Mouse (Mus musculus) forebrain, embryonic 16.5 days (tissue): Measurements from ENCODE around the gene Cpvl. TPM values are rescaled to one million over a fixed set of nuclear protein-coding genes. Genes with fewer than 3 reads are reported as not detected.
A peak's percentile ranks its signal among the peaks of the same experiment; 100 is the strongest.

Source experiments
- ATAC-seq: fragments of 200-750 bp; cut with Nextera tagmentation; 2 replicates; pipeline ENCODE4 v1.8.0; 2017; ENCODE audit warnings: mild to moderate bottlenecking, moderate library complexity
- H3K27ac ChIP-seq: fragments of 300-500 bp; sonication (generic); 2 replicates; pipeline ENCODE4 v1.5.1; 2014; ENCODE audit warnings: low read length, control low read depth
- H3K27me3 ChIP-seq: fragments of 300-500 bp; sonication (generic); replicated peaks from 2 replicates; pipeline ENCODE4 v1.6.1; 2014; ENCODE audit warnings: low read length; ENCODE audit not compliant: control insufficient read depth, insufficient read depth
- H3K36me3 ChIP-seq: fragments of 300-500 bp; sonication (generic); 2 replicates; pipeline ENCODE4 v1.6.1; 2014; ENCODE audit not compliant: control insufficient read depth, insufficient read depth
- H3K4me1 ChIP-seq: fragments of 300-500 bp; sonication (generic); replicated peaks from 2 replicates; pipeline ENCODE4 v1.6.1; 2014; ENCODE audit warnings: low read length; ENCODE audit not compliant: control insufficient read depth, insufficient read depth
- H3K4me2 ChIP-seq: fragments of 300-500 bp; sonication (generic); 2 replicates; pipeline ENCODE4 v1.6.1; 2014; ENCODE audit warnings: mild to moderate bottlenecking, low read length, control low read depth
- H3K4me3 ChIP-seq: fragments of 300-500 bp; sonication (generic); replicated peaks from 2 replicates; pipeline ENCODE4 v1.5.1; 2014; ENCODE audit warnings: mild to moderate bottlenecking, low read length, control low read depth
- H3K9ac ChIP-seq: fragments of 300-500 bp; sonication (generic); replicated peaks from 2 replicates; pipeline ENCODE4 v1.6.1; 2014; ENCODE audit warnings: low read depth, low read length, control low read depth
- H3K9me3 ChIP-seq: fragments of 300-500 bp; sonication (generic); 2 replicates; pipeline ENCODE4 v1.6.1; 2016; ENCODE audit warnings: low read length; ENCODE audit not compliant: control insufficient read depth
- WGBS: fragments of 180-500 bp; shearing (Covaris S2); extraction: QIAGEN DNeasy Blood & Tissue Kit; methylation state at CpG from one replicate; pipeline ENCODE4 v1.1.7; 2014; 5-methylcytosine and 5-hydroxymethylcytosine counted together
- polyA plus RNA-seq: library from polyadenylated mRNA; unstranded; fragments of >200 nt; fragmentation: Nextera tagmentation; extraction: Ambion mirVana; gene quantifications from 2 replicates; pipeline ENCODE4 v1.2.1, GENCODE M21; 2015

Cpvl gene
- polyA plus RNA-seq, 1 experiment from 2014 or later, result not detected

DNA sequence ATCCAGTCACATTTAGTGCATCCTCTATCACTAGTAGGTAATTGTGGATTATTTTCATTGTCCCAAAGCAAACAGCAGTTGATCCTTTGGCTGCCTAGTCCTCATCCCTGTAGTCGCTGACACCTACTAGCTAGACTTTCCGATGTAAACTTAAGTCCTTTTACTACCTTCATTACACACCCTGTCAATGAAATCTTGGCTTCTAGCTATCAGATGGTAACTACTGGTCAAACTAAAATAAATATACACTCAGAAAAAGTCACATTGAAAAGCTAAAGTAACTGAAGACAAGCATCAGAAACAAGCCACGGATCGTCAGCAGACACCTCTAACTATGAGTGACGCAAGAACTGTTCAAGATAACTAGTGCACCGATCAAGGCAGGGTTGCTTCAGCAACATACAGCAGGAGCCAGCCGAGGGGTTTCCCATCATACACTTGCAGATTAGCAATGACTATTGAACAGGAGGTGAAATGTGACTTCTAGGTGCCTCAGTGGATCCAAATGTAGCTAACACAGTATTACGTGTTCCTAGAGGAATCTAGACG, 103.5 kb downstream of the Cpvl start:
- no peaks in the 10 kb centered on the region for H3K9me3 ChIP-seq
- no peak overlapping the region for H3K4me2 ChIP-seq
- no peaks in the 10 kb centered on the region for H3K27me3 ChIP-seq
- H3K4me1 ChIP-seq, result no peaks in the 10 kb centered on the region
- WGBS, result 89% methylated on average over 9 of the region's 9 CpGs
- H3K9ac ChIP-seq, result no peak overlapping the region
- no peak overlapping the region for H3K27ac ChIP-seq
- ATAC-seq, result no peak
- no peak overlapping the region for H3K4me3 ChIP-seq
- no peaks in the 10 kb centered on the region for H3K36me3 ChIP-seq

DNA sequence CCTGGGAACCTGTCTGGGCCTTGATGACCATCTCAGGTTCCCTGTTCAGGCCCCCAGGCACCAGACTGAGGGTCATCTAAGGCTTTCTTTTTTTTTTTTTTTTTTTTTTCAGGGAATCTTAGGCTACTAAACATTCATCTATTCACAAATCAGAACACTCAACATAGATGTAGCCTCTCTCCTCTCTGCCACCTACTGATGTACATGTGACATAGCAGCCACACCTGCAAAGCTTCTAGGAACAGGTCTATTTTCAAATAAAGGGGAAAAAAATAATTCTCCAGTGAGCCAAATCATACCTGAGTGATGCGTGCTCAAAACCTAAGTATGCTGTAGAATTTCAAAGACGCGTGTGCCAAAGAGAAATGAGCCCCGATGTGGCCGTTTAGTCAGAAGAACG, 106.6 kb downstream of the Cpvl start:
- no peak for ATAC-seq
- Histone ChIP-seq H3K36me3 (no peaks in the 10 kb centered on the region), H3K4me3 (no peak overlapping the region), H3K9me3 (peaks cover 3% of the 10 kb centered on the region; the same call in 1 of the 2 replicates), H3K4me1 (no peaks in the 10 kb centered on the region), H3K9ac (no peak overlapping the region), H3K27me3 (no peaks in the 10 kb centered on the region), H3K27ac (no peak overlapping the region), H3K4me2 (no peak overlapping the region)
- WGBS, result 96% methylated on average over 6 of the region's 6 CpGs

GRCm38 (mm10) chr6:53863011-53863410, 115.5 kb downstream of the Cpvl start:
- H3K9ac ChIP-seq, result no peak overlapping the region
- H3K9me3 ChIP-seq, result no peaks in the 10 kb centered on the region
- 68% methylated on average over 2 of the region's 2 CpGs for WGBS
- H3K36me3 ChIP-seq, result no peaks in the 10 kb centered on the region
- H3K4me1 ChIP-seq, result no peaks in the 10 kb centered on the region
- H3K27me3 ChIP-seq, result no peaks in the 10 kb centered on the region
- H3K4me2 ChIP-seq, result no peak overlapping the region
- H3K4me3 ChIP-seq, result no peak overlapping the region
- no peak for ATAC-seq
- no peak overlapping the region for H3K27ac ChIP-seq

DNA sequence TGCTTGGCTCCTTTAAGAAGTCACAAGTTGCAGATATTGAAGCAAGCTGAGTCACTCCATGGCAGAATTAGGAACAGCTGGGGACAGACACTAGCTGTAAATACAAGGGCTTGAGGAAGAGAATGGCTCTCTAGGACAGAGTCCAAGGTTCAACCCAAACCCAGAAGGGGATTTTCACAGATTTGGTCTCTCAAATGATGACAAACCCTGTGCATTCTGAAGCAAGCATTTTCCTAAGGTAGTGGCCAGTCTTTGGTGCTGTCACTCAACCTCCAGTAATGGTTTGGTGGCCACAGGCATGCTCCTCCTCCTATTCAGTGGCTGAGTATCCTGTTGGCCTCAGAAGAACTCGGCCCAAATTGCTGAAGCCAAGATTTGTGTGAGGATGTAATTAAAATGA, 119.4 kb downstream of the Cpvl start:
- Histone ChIP-seq H3K4me1 (0 out of 2 replicates have a peak, but pooled peaks cover 2% of the 10 kb centered on the region), H3K27ac (no peak overlapping the region), H3K9ac (no peak overlapping the region), H3K36me3 (no peaks in the 10 kb centered on the region), H3K4me3 (no peak overlapping the region), H3K9me3 (no peaks in the 10 kb centered on the region), H3K27me3 (no peaks in the 10 kb centered on the region), H3K4me2 (no peak overlapping the region)
- WGBS, result 48% methylated on average over 1 of the region's 1 CpGs
- ATAC-seq, result no peak

GRCm38 (mm10) chr6:53857822-53858221, 120.6 kb downstream of the Cpvl start:
- no peak for ATAC-seq
- no peaks in the 10 kb centered on the region for H3K27me3 ChIP-seq
- no peak overlapping the region for H3K4me2 ChIP-seq
- H3K4me3 ChIP-seq, result no peak overlapping the region
- H3K9ac ChIP-seq, result no peak overlapping the region
- no peaks in the 10 kb centered on the region for H3K36me3 ChIP-seq
- H3K4me1 ChIP-seq, result 0 out of 2 replicates have a peak, but pooled peaks cover 2% of the 10 kb centered on the region
- 70% methylated on average over 7 of the region's 7 CpGs for WGBS
- no peak overlapping the region for H3K27ac ChIP-seq
- H3K9me3 ChIP-seq, result no peaks in the 10 kb centered on the region

GRCm38 (mm10) chr6:53856775-53857174, 121.7 kb downstream of the Cpvl start:
- Histone ChIP-seq H3K9ac (no peak overlapping the region), H3K4me3 (no peak overlapping the region), H3K4me1 (0 out of 2 replicates have a peak, but pooled peaks cover 2% of the 10 kb centered on the region), H3K36me3 (no peaks in the 10 kb centered on the region), H3K27me3 (no peaks in the 10 kb centered on the region), H3K9me3 (no peaks in the 10 kb centered on the region), H3K4me2 (no peak overlapping the region), H3K27ac (no peak overlapping the region)
- 74% methylated on average over 2 of the region's 2 CpGs for WGBS
- ATAC-seq, result no peak

- no peaks in the 10 kb centered on the region for H3K9me3 ChIP-seq
- 59% methylated on average over 12 of the region's 12 CpGs for WGBS
- H3K9ac ChIP-seq, result no peak overlapping the region
- 0 out of 2 replicates have a peak, but pooled peaks cover 2% of the 10 kb centered on the region for H3K4me1 ChIP-seq
- H3K4me3 ChIP-seq, result no peak overlapping the region
- H3K27me3 ChIP-seq, result no peaks in the 10 kb centered on the region
- H3K36me3 ChIP-seq, result no peaks in the 10 kb centered on the region
- no peak overlapping the region for H3K4me2 ChIP-seq
- H3K27ac ChIP-seq, result no peak overlapping the region
- peak; percentile 78 for ATAC-seq
Observed at GRCm38 (mm10) chr6:53854971-53855856, 123.3 kb downstream of the Cpvl start.

GRCm38 (mm10) chr6:53854226-53854625, 124.2 kb downstream of the Cpvl start:
- H3K9me3 ChIP-seq, result no peaks in the 10 kb centered on the region
- no peak for ATAC-seq
- H3K27ac ChIP-seq, result no peak overlapping the region
- H3K4me2 ChIP-seq, result no peak overlapping the region
- H3K4me3 ChIP-seq, result no peak overlapping the region
- H3K9ac ChIP-seq, result no peak overlapping the region
- no peaks in the 10 kb centered on the region for H3K27me3 ChIP-seq
- H3K4me1 ChIP-seq, result 0 out of 2 replicates have a peak, but pooled peaks cover 2% of the 10 kb centered on the region
- 75% methylated on average over 2 of the region's 2 CpGs for WGBS
- H3K36me3 ChIP-seq, result no peaks in the 10 kb centered on the region

DNA sequence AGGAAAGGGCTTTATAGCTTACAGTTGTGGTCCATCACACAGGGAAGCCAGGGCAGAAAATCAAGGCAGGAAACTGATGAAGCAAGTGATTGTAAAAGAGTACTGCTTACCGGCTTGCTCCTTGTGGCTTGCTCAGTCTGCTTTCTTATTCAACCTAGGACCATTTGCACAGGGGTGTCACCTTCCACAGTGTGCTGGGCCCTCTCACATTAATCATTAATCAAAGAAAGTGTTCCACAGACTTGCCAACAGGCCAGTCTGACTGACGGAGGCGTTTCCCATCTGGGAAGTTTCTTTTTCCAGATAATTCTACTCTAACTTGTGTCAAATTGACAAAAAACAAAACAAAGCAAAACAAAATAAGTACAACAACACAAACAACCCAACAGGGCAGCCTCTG, 124.9 kb downstream of the Cpvl start:
- WGBS, result 75% methylated on average over 3 of the region's 3 CpGs
- no peak overlapping the region for H3K9ac ChIP-seq

More for the DNA sequence above, 124.9 kb downstream of the Cpvl start:
- Histone ChIP-seq H3K27me3 (no peaks in the 10 kb centered on the region), H3K4me2 (no peak overlapping the region), H3K36me3 (no peaks in the 10 kb centered on the region), H3K9me3 (no peaks in the 10 kb centered on the region), H3K4me1 (0 out of 2 replicates have a peak, but pooled peaks cover 2% of the 10 kb centered on the region), H3K4me3 (no peak overlapping the region), H3K27ac (no peak overlapping the region)
- ATAC-seq, result no peak
